Mouse (Mus musculus) liver, adult 2 months (tissue): ENCODE measurements around the gene Zscan10. TPM values are rescaled to one million over a fixed set of nuclear protein-coding genes. Genes with fewer than 3 reads are reported as not detected.
A peak's percentile ranks its signal among the peaks of the same experiment; 100 is the strongest.

Experiments used
- DNase-seq: peaks from one replicate; pipeline ENCODE4 v3.0.0-alpha.2; 2011; ENCODE audit warnings: low read depth, low spot score; ENCODE audit errors: extremely low read depth
- H3K27ac ChIP-seq: fragments of 200-500 bp; replicated peaks from 2 replicates; pipeline ENCODE4 v1.5.1; 2012; ENCODE audit warnings: low read depth, mild to moderate bottlenecking, control low read depth, inconsistent platforms, low read length; ENCODE audit not compliant: insufficient read depth
- H3K27me3 ChIP-seq: fragments of 200-500 bp; 2 replicates; pipeline ENCODE4 v1.6.1; 2012; ENCODE audit warnings: mild to moderate bottlenecking, moderate library complexity, low read length, inconsistent platforms; ENCODE audit not compliant: control insufficient read depth, insufficient read depth
- H3K36me3 ChIP-seq: fragments of 200-500 bp; 2 replicates; pipeline ENCODE4 v1.6.1; 2012; ENCODE audit warnings: low read length, inconsistent platforms; ENCODE audit not compliant: control insufficient read depth, insufficient read depth
- H3K4me1 ChIP-seq: fragments of 200-500 bp; 2 replicates; pipeline ENCODE4 v1.6.1; 2011; ENCODE audit warnings: low read length; ENCODE audit not compliant: control insufficient read depth, insufficient read depth
- H3K4me3 ChIP-seq: fragments of 200-500 bp; 2 replicates; pipeline ENCODE4 v1.5.1; 2011; ENCODE audit warnings: low read depth, mild to moderate bottlenecking, control low read depth, low read length, moderate library complexity; ENCODE audit not compliant: insufficient read depth
- H3K79me2 ChIP-seq: fragments of 200-500 bp; 2 replicates; pipeline ENCODE4 v1.6.1; 2012; ENCODE audit warnings: inconsistent platforms, mild to moderate bottlenecking, low read length, moderate library complexity; ENCODE audit not compliant: control insufficient read depth, insufficient read depth
- H3K9ac ChIP-seq: fragments of 200-500 bp; 2 replicates; pipeline ENCODE4 v1.6.1; 2012; ENCODE audit warnings: low read depth, mild to moderate bottlenecking, control low read depth, inconsistent platforms, low read length
- CTCF ChIP-seq: fragments of 200-500 bp; IDR thresholded peaks from 2 replicates; pipeline ENCODE4 v1.5.1; 2011; ENCODE audit warnings: low read depth, low read length, control low read depth
- POLR2A ChIP-seq: fragments of 200-500 bp; IDR thresholded peaks from 2 replicates; pipeline ENCODE4 v1.6.1; 2011; ENCODE audit warnings: low read length, control low read depth; ENCODE audit not compliant: insufficient read depth; ENCODE audit errors: extremely low read depth
- WGBS: fragments of 180-500 bp; shearing (Covaris S2); methylation state at CpG from one replicate; pipeline ENCODE4 v1.1.7; 2018; 5-methylcytosine and 5-hydroxymethylcytosine counted together
- polyA plus RNA-seq: library from polyadenylated mRNA; depleted of rRNA; stranded (reverse); fragments of >200 nt; gene quantifications from 2 replicates; pipeline ENCODE4 v1.2.3, GENCODE M21; 2012; rRNA removed
- total RNA-seq: library from RNA; depleted of rRNA; stranded (reverse); fragments of >200 nt; gene quantifications from 2 replicates; pipeline ENCODE4 v1.2.3, GENCODE M21; 2014; rRNA removed

Gene Zscan10
- total and polyA plus RNA-seq, 2 experiments: not detected

DNA sequence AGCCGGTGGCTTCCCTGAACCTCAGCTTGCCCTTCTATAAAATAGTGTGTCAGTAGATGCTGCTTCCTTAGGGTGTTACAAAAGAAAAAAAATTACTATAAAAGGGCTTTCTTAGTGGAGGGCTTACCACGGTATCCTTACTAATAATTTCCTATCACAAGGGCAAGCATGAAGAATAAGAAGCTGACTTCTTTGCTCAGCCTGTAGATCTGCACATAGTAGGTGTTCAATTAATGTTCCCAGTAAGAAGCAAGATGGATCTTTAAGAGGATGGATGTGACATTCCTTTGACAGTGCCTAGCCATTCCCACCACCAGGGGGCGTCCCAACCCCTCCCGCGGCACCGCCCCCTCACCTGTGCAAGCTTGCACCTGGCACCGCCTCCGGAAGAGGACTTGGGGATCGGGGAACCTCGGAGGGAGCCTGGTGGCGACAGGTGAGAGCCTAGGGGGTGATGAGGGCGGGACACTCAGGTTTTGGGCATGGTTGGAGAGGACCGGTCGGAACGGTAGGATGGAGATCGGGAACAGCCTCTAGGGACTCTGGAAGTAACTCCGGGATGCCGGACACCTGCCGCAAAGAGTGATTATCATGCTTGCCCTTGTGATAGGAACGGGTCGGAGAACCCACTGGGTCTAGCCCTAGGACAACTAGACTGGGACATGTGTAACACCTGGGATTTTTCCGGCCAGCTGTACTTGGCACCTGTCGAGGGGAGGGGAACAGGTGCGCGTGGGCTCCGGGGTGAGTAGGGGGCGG lies 59.6 kb downstream of the Zscan10 start, which contains the start of gene Bicdl2:
Gene Bicdl2, plus strand, starts transcription at position 390 of the 759 bp plus-strand sequence.
- peak within 1 kb of the TSS; percentile 39; the same call in 1 of the 2 replicates for H3K4me3 ChIP-seq
- H3K27me3 ChIP-seq: 0 out of 2 replicates have a peak, but pooled peaks cover 4% of the 10 kb centered on the region
- TF ChIP-seq CTCF (peak; percentile 84), POLR2A (no peak)
- H3K9ac ChIP-seq: no peak within 1 kb of the TSS
- peak; percentile 12 for DNase-seq
- H3K27ac ChIP-seq: no peak within 1 kb of the TSS
- no peaks in the 10 kb centered on the region for H3K79me2 ChIP-seq
- no peaks in the 10 kb centered on the region for H3K36me3 ChIP-seq
- WGBS: 3% methylated on average over 27 of the region's 27 CpGs
- no peaks in the 10 kb centered on the region for H3K4me1 ChIP-seq

Other genes starting within 250 kb of the Zscan10 start
- gene Vmn2r116, start 216.3 kb upstream of the Zscan10 start, total RNA-seq: not detected in 2 replicates
- not detected in 2 replicates for gene Vmn2r116, start 216.3 kb upstream of the Zscan10 start, polyA plus RNA-seq
- gene Vmn2r117, start 121.2 kb upstream of the Zscan10 start, total RNA-seq: not detected in 2 replicates
- gene Vmn2r117, start 121.2 kb upstream of the Zscan10 start, polyA plus RNA-seq: not detected in 2 replicates
- 4.5 and 4.8 TPM in 2 replicates for gene Zfp213, start 36.6 kb upstream of the Zscan10 start, total RNA-seq
- 7.6 and 10.7 TPM in 2 replicates for gene Zfp213, start 36.6 kb upstream of the Zscan10 start, polyA plus RNA-seq
- gene Zfp13, start 1.4 kb upstream of the Zscan10 start, total RNA-seq: 1.3 and 2.0 TPM in 2 replicates
- 2.2 and 3.2 TPM in 2 replicates for gene Zfp13, start 1.4 kb upstream of the Zscan10 start, polyA plus RNA-seq
- gene Mmp25, start 44.4 kb downstream of the Zscan10 start, total RNA-seq: under 0.01 TPM in 1 of 2 replicates, not detected in the other
- 0.06 and 0.10 TPM in 2 replicates for gene Mmp25, start 44.4 kb downstream of the Zscan10 start, polyA plus RNA-seq
- gene Bicdl2, start 59.6 kb downstream of the Zscan10 start, total RNA-seq: 0.09 TPM in 1 of 2 replicates, not detected in the other
- 0.05 TPM in 1 of 2 replicates, not detected in the other for gene Bicdl2, start 59.6 kb downstream of the Zscan10 start, polyA plus RNA-seq
- 9.3 and 11.5 TPM in 2 replicates for gene Hcfc1r1, start 72.7 kb downstream of the Zscan10 start, total RNA-seq
- 142 and 189 TPM in 2 replicates for gene Hcfc1r1, start 72.7 kb downstream of the Zscan10 start, polyA plus RNA-seq
- gene Thoc6, start 73.0 kb downstream of the Zscan10 start, total RNA-seq: 6.0 and 6.8 TPM in 2 replicates
- gene Thoc6, start 73.0 kb downstream of the Zscan10 start, polyA plus RNA-seq: 10.2 and 10.3 TPM in 2 replicates
- 4.0 TPM in 2 replicates for gene Tnfrsf12a, start 76.6 kb downstream of the Zscan10 start, total RNA-seq
- 6.0 and 7.1 TPM in 2 replicates for gene Tnfrsf12a, start 76.6 kb downstream of the Zscan10 start, polyA plus RNA-seq
- not detected in 2 replicates for gene Cldn6, start 78.4 kb downstream of the Zscan10 start, total RNA-seq
- gene Cldn6, start 78.4 kb downstream of the Zscan10 start, polyA plus RNA-seq: 0.46 and 0.54 TPM in 2 replicates
- not detected in 2 replicates for gene Cldn9, start 83.2 kb downstream of the Zscan10 start, total RNA-seq
- gene Cldn9, start 83.2 kb downstream of the Zscan10 start, polyA plus RNA-seq: not detected in 2 replicates
- gene 1520401A03Rik, start 121.9 kb downstream of the Zscan10 start, total RNA-seq: under 0.01 TPM in 1 of 2 replicates, not detected in the other
- gene 1520401A03Rik, start 121.9 kb downstream of the Zscan10 start, polyA plus RNA-seq: not detected in 2 replicates
- 0.18 and 1.0 TPM in 2 replicates for gene Pkmyt1, start 125.5 kb downstream of the Zscan10 start, total RNA-seq
- gene Pkmyt1, start 125.5 kb downstream of the Zscan10 start, polyA plus RNA-seq: 1.6 and 2.6 TPM in 2 replicates
- gene Paqr4, start 140.0 kb downstream of the Zscan10 start, total RNA-seq: 1.3 and 1.6 TPM in 2 replicates
- 3.1 and 3.7 TPM in 2 replicates for gene Paqr4, start 140.0 kb downstream of the Zscan10 start, polyA plus RNA-seq
- gene Kremen2, start 145.0 kb downstream of the Zscan10 start, total RNA-seq: not detected in 2 replicates
- gene Kremen2, start 145.0 kb downstream of the Zscan10 start, polyA plus RNA-seq: 0.06 TPM in 1 of 2 replicates, not detected in the other
- gene Flywch1, start 170.7 kb downstream of the Zscan10 start, total RNA-seq: 11.1 and 12.6 TPM in 2 replicates
- gene Flywch1, start 170.7 kb downstream of the Zscan10 start, polyA plus RNA-seq: 13.8 and 14.2 TPM in 2 replicates
- gene Flywch2, start 185.2 kb downstream of the Zscan10 start, total RNA-seq: 1.5 and 1.8 TPM in 2 replicates
- 1.5 and 2.6 TPM in 2 replicates for gene Flywch2, start 185.2 kb downstream of the Zscan10 start, polyA plus RNA-seq
- gene Srrm2, start 189.7 kb downstream of the Zscan10 start, total RNA-seq: 33.0 and 46.5 TPM in 2 replicates
- 177 and 316 TPM in 2 replicates for gene Srrm2, start 189.7 kb downstream of the Zscan10 start, polyA plus RNA-seq
- 153 and 187 TPM in 2 replicates for gene Elob, start 228.3 kb downstream of the Zscan10 start, total RNA-seq
- gene Elob, start 228.3 kb downstream of the Zscan10 start, polyA plus RNA-seq: 276 and 336 TPM in 2 replicates
- not detected in 2 replicates for gene Prss33, start 235.2 kb downstream of the Zscan10 start, total RNA-seq
- gene Prss33, start 235.2 kb downstream of the Zscan10 start, polyA plus RNA-seq: not detected in 2 replicates
- gene Prss32, start 243.0 kb downstream of the Zscan10 start, total RNA-seq: not detected in 2 replicates
- 0.24 and 0.45 TPM in 2 replicates for gene Prss32, start 243.0 kb downstream of the Zscan10 start, polyA plus RNA-seq
- 0.13 TPM in 1 of 2 replicates, not detected in the other for gene Prss41, start 243.3 kb downstream of the Zscan10 start, total RNA-seq
- 0.05 and 0.16 TPM in 2 replicates for gene Prss41, start 243.3 kb downstream of the Zscan10 start, polyA plus RNA-seq